Mouse (Mus musculus) intestine, postnatal 0 days (tissue): ENCODE data around the gene Tagln3. TPM values are rescaled to one million over a fixed set of nuclear protein-coding genes. Genes with fewer than 3 reads are reported as not detected.

Experiments used
- ATAC-seq: fragments of 200-750 bp; cut with Nextera tagmentation; 2 replicates; pipeline ENCODE4 v1.8.0; 2017; ENCODE audit warnings: mild to moderate bottlenecking, moderate TSS enrichment, moderate library complexity
- H3K27ac ChIP-seq: fragments of 300-500 bp; sonication (generic); 2 replicates; pipeline ENCODE4 v1.5.1; 2014; ENCODE audit warnings: mild to moderate bottlenecking, low read depth, low read length, moderate library complexity
- H3K27me3 ChIP-seq: fragments of 300-500 bp; sonication (generic); replicated peaks from 2 replicates; pipeline ENCODE4 v1.6.1; 2014; ENCODE audit warnings: low read length, mixed read lengths; ENCODE audit not compliant: control insufficient read depth, insufficient read depth
- H3K36me3 ChIP-seq: fragments of 300-500 bp; sonication (generic); 2 replicates; pipeline ENCODE4 v1.6.1; 2014; ENCODE audit warnings: mild to moderate bottlenecking, moderate library complexity; ENCODE audit not compliant: control insufficient read depth, insufficient read depth
- H3K4me1 ChIP-seq: fragments of 300-500 bp; sonication (generic); replicated peaks from 2 replicates; pipeline ENCODE4 v1.6.1; 2014; ENCODE audit warnings: antibody characterized with exemption, low read length, mixed read lengths; ENCODE audit not compliant: control insufficient read depth, insufficient read depth
- H3K4me2 ChIP-seq: fragments of 300-500 bp; sonication (generic); replicated peaks from 2 replicates; pipeline ENCODE4 v1.6.1; 2014; ENCODE audit warnings: low read depth, mild to moderate bottlenecking, moderate library complexity
- H3K4me3 ChIP-seq: fragments of 300-500 bp; sonication (generic); 2 replicates; pipeline ENCODE4 v1.5.1; 2014; ENCODE audit warnings: low read depth, low read length
- H3K9ac ChIP-seq: fragments of 300-500 bp; sonication (generic); 2 replicates; pipeline ENCODE4 v1.6.1; 2014; ENCODE audit warnings: mild to moderate bottlenecking, low read depth, low read length
- H3K9me3 ChIP-seq: fragments of 300-500 bp; sonication (generic); 2 replicates; pipeline ENCODE4 v1.6.1; 2016; ENCODE audit warnings: mixed run types; ENCODE audit not compliant: control insufficient read depth
- CTCF ChIP-seq: sonication (generic); IDR thresholded peaks from 2 replicates; pipeline ENCODE4 v1.5.1; 2016; ENCODE audit warnings: low read depth, mild to moderate bottlenecking, control low read depth, antibody characterized with exemption, moderate library complexity
- WGBS: fragments of 180-500 bp; shearing (Covaris S2); extraction: QIAGEN DNeasy Blood & Tissue Kit; methylation state at CpG from one replicate; pipeline ENCODE4 v1.1.7; 2014; 5-methylcytosine and 5-hydroxymethylcytosine counted together
- polyA plus RNA-seq: library from polyadenylated mRNA; unstranded; fragments of >200 nt; fragmentation: Nextera tagmentation; extraction: Ambion mirVana; gene quantifications from 2 replicates; pipeline ENCODE4 v1.2.1, GENCODE M21; 2015

Gene Tagln3
- polyA plus RNA-seq, 1 experiment from 2014 or later, result 13.7 TPM

GRCm38 (mm10) chr16:45722460-45722951 lies 1.9 kb downstream of the Tagln3 start:
- Histone ChIP-seq H3K27ac (no peak overlapping the region), H3K4me1 (no peaks in the 10 kb centered on the region), H3K27me3 (no peaks in the 10 kb centered on the region), H3K4me3 (no peak overlapping the region), H3K4me2 (no peak overlapping the region), H3K9me3 (no peaks in the 10 kb centered on the region), H3K36me3 (no peaks in the 10 kb centered on the region), H3K9ac (no peak overlapping the region)
- TF ChIP-seq CTCF, result no peak
- 80% methylated on average over 3 of the region's 3 CpGs for WGBS
- no peak for ATAC-seq

- H3K27me3 ChIP-seq, result no peaks in the 10 kb centered on the region
- TF ChIP-seq CTCF, result no peak
- WGBS, result 80% methylated on average over 10 of the region's 10 CpGs
- no peak overlapping the region for H3K27ac ChIP-seq
- H3K9ac ChIP-seq, result no peak overlapping the region
- H3K4me2 ChIP-seq, result no peak overlapping the region
- ATAC-seq, result no peak
- no peak overlapping the region for H3K4me3 ChIP-seq
- H3K36me3 ChIP-seq, result no peaks in the 10 kb centered on the region; the same call in 1 of the 2 replicates
- H3K9me3 ChIP-seq, result no peaks in the 10 kb centered on the region
- no peaks in the 10 kb centered on the region for H3K4me1 ChIP-seq
Observed at GRCm38 (mm10) chr16:45720022-45720630, 4.3 kb downstream of the Tagln3 start.

GRCm38 (mm10) chr16:45718296-45718695 lies 6.1 kb downstream of the Tagln3 start:
- H3K4me2 ChIP-seq, result no peak overlapping the region
- no peaks in the 10 kb centered on the region for H3K4me1 ChIP-seq
- H3K9me3 ChIP-seq, result no peaks in the 10 kb centered on the region
- H3K9ac ChIP-seq, result no peak overlapping the region
- H3K4me3 ChIP-seq, result no peak overlapping the region
- ATAC-seq, result no peak
- H3K27ac ChIP-seq, result no peak overlapping the region
- no peaks in the 10 kb centered on the region for H3K27me3 ChIP-seq
- H3K36me3 ChIP-seq, result no peaks in the 10 kb centered on the region; the same call in 1 of the 2 replicates
- WGBS, result 86% methylated on average over 4 of the region's 4 CpGs
- no peak for TF ChIP-seq CTCF

- H3K4me3 ChIP-seq, result no peak overlapping the region
- no peak for TF ChIP-seq CTCF
- no peak overlapping the region for H3K9ac ChIP-seq
- H3K27ac ChIP-seq, result no peak overlapping the region
- 80% methylated on average over 5 of the region's 5 CpGs for WGBS
- ATAC-seq, result no peak
- H3K9me3 ChIP-seq, result no peaks in the 10 kb centered on the region
- H3K27me3 ChIP-seq, result no peaks in the 10 kb centered on the region
- H3K4me1 ChIP-seq, result no peaks in the 10 kb centered on the region
- H3K36me3 ChIP-seq, result no peaks in the 10 kb centered on the region; the same call in 1 of the 2 replicates
- no peak overlapping the region for H3K4me2 ChIP-seq
Observed at GRCm38 (mm10) chr16:45714489-45715150, 9.8 kb downstream of the Tagln3 start.

DNA sequence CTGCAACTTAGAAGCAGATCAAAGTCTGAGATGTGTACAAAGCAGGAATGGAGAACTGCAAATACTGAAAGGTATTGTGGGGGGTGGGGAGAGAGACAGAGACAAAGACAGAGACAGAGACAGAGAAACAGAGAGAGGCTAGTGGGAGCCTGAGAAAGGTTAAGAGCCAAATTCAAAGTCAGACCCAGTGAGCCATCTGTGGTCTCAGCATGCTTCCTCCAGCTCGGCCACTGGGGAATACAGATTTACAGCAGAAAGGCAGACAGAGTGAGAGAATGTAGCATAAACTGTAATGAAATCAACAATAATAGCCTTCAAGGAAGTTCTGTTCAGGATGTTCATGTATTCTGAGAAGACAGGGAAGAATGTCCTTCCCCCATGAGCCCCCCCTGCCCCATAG lies 10.5 kb downstream of the Tagln3 start:
- Histone ChIP-seq H3K4me3 (no peak overlapping the region), H3K36me3 (no peaks in the 10 kb centered on the region; the same call in 1 of the 2 replicates), H3K27ac (no peak overlapping the region), H3K4me2 (no peak overlapping the region), H3K9me3 (no peaks in the 10 kb centered on the region), H3K4me1 (no peaks in the 10 kb centered on the region), H3K27me3 (no peaks in the 10 kb centered on the region), H3K9ac (no peak overlapping the region)
- no peak for TF ChIP-seq CTCF
- 79% methylated on average over 1 of the region's 1 CpGs for WGBS
- ATAC-seq, result no peak

DNA sequence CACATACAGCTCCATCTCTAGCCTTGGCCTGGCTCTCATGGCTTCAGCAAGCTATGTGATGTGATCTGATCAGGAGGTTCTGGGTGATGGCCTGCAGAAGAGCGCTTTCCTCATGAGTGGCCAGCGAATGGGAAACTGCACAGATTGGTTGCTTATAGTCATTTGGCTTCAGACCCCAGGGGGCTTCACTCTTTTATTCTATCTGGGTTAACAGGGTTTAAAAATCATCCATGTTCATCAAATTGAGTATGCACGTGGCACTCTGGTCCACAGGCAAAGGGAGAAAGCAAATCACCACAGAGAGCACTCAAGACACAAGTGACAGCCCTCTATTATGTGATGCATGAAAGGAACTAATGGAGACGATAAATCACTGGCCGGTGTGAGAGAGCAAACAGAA lies 11.1 kb downstream of the Tagln3 start:
- ATAC-seq, result no peak
- no peak overlapping the region for H3K9ac ChIP-seq
- H3K4me1 ChIP-seq, result no peaks in the 10 kb centered on the region
- no peak overlapping the region for H3K27ac ChIP-seq
- no peaks in the 10 kb centered on the region for H3K9me3 ChIP-seq
- H3K4me3 ChIP-seq, result no peak overlapping the region
- WGBS, result 87% methylated on average over 5 of the region's 5 CpGs
- H3K4me2 ChIP-seq, result no peak overlapping the region
- H3K36me3 ChIP-seq, result no peaks in the 10 kb centered on the region; the same call in 1 of the 2 replicates
- no peaks in the 10 kb centered on the region for H3K27me3 ChIP-seq
- TF ChIP-seq CTCF, result no peak
